Mouse (Mus musculus) liver, embryonic 14.5 days (tissue): ENCODE results near the gene Ltb4r2.

ENCODE experiments used
- CTCF ChIP-seq: IDR thresholded peaks from 2 replicates; pipeline ENCODE4 v1.5.1; 2016; ENCODE audit warnings: antibody characterized with exemption, low read depth, control low read depth
- EP300 ChIP-seq: IDR thresholded peaks from 2 replicates; pipeline ENCODE4 v1.6.1; 2016; ENCODE audit warnings: antibody characterized with exemption, low read depth

GRCm38 (mm10) chr14:55727889-55728685 is 33.1 kb upstream of the Ltb4r2 start:
- TF ChIP-seq CTCF (no peak), EP300 (no peak)
